Mouse (Mus musculus) liver, embryonic 14.5 days (tissue): ENCODE data around the gene Snx11.

Experiments
- CTCF ChIP-seq: IDR thresholded peaks from 2 replicates; pipeline ENCODE4 v1.5.1; 2016; ENCODE audit warnings: antibody characterized with exemption, low read depth, control low read depth
- EP300 ChIP-seq: IDR thresholded peaks from 2 replicates; pipeline ENCODE4 v1.6.1; 2016; ENCODE audit warnings: antibody characterized with exemption, low read depth

GRCm38 (mm10) chr11:96761984-96762383 lies 15.4 kb downstream of the Snx11 start:
- TF ChIP-seq CTCF (no peak), EP300 (no peak)
